Mouse (Mus musculus): Measurements from ENCODE around the gene Rsph9.

Gene Rsph9

GRCm38 (mm10) chr17:46110402-46111289, 33.4 kb downstream of the Rsph9 start, which contains the start of gene Mrps18a:
Gene Mrps18a, plus strand, starts transcription at chr17:46110986.
- in situ Hi-C loops (cut with MboI, MseI) = no loop called here

DNA sequence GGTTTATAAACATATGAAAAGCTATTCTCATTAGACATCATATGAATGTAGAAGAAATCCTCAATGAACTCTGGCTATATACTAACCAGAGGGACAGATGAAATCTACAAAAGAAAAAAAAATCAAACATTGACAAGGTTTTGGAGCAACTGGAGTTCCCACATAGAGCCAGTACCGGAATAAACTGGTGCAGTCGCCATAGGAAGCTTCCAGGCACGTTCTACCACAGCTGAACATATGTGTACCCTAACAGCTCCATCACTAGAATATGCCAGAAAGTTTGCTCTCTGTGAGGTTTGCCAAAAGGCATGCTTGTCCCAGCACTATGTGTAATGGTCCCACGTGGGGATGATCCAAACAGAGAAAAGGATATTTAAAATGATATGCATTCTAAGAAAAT, 35.7 kb downstream of the Rsph9 start:
- in situ Hi-C loops (cut with MboI, MseI) = no loop called here

DNA sequence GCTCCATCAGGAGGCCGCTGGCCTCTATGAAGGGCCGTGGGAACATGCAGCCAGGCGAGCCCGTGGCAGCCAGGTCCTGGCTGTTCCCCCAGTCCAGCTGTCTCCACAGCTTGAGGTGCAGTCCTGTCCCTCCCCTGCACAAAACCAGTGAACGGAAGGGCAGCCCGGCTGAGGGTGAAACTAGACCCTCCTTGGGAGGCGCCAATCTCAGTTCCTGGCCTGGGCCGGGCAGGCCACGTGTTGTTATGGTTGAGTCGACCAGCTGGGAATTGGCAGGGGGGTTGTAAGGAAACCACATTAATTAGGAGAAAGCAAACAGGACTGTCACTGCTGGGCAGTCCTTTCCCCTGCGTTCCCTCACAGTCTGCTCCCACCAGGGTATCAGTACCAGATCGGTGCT, 39.5 kb downstream of the Rsph9 start:
- in situ Hi-C loops (cut with MboI, MseI) = no loop called here

DNA sequence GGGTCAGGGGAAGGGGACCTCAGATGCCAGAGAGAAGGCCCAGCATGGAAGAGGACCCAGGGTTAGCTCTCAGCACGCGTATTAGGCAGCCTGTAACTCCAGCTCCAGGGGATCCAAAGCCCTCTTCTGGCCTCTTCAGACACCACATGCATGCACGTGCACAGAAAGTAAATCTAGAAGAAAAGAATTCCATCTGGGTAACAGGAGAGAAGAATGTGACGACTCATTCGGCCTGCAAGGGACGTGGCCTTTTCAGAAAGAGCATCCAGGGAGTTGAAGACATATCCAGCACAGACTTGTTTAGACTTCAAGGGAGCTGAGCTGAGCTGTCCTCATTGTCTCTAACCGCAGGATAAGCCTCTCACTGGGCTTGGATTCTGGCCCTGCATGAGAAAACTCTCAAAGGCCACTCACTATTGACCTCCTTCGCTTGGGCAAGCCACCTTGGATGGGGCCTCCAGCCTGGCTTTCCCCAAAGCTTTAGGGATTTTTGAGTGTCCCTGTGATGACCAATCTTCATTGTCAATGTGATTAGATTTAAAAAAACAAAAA, 41.3 kb downstream of the Rsph9 start:
- in situ Hi-C loops (cut with MboI, MseI) = no loop called here

DNA sequence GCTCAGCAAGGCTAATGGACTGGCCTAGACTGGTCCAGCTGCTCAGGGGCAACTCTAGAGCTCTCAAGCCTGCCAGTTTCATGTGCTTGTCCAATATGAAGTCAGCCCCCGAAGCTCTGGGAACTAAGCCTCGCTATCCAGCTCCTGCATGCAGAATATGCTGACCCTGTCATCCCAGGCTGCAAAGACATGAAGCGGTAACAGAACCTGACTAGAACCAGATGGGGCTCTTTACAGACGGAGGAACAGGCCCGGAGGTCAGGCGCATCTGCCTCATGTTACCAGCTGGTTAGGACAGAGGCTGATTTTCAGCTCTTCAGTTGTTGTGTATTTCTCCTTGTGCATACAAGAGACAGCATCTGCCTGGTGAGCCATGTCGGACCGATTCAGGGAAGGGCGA, 42.1 kb downstream of the Rsph9 start:
- in situ Hi-C loops (cut with MboI, MseI) = no loop called here

GRCm38 (mm10) chr17:46098525-46098924, 45.5 kb downstream of the Rsph9 start:
- in situ Hi-C loops (cut with MboI, MseI) = no loop called here

DNA sequence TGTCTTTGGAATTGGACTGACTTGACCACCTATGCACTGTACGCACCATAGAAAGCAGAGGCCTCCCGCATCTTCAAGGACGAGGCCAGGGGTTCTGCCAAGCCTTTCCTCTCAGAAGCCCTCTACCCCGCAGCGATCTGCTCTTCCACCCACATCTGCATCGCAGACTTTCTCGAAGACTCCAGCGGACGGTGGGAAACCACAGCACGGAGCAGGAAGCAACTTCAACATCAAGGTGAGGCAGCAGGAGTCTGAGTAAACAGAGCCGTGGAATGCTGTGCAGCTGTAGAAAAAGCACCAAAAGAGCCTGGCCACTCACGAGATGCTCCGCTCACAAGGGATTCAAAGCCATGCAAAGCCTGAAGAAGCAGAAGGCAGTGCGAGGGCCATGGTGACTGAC, 52.1 kb downstream of the Rsph9 start:
- in situ Hi-C loops (cut with MboI, MseI) = no loop called here

DNA sequence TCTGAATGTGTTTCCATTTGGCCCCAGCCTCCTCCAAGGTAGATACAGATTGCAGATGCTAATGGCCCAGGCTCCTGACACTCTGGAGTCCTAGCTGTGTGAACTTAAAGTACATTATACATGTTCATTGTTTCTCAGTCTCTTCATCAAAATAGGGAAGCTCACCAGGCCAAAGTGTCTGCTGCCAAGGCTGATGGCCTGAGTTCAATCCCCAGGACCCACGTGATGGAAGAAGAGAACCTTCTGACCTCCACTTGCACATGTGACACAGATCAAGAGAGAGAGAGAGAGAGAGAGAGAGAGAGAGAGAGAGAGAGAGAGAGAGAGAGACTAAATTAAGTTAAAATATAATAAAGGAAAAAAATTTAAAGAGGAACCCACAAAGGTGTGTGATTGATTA, 52.7 kb downstream of the Rsph9 start:
- in situ Hi-C loops (cut with MboI, MseI) = no loop called here

DNA sequence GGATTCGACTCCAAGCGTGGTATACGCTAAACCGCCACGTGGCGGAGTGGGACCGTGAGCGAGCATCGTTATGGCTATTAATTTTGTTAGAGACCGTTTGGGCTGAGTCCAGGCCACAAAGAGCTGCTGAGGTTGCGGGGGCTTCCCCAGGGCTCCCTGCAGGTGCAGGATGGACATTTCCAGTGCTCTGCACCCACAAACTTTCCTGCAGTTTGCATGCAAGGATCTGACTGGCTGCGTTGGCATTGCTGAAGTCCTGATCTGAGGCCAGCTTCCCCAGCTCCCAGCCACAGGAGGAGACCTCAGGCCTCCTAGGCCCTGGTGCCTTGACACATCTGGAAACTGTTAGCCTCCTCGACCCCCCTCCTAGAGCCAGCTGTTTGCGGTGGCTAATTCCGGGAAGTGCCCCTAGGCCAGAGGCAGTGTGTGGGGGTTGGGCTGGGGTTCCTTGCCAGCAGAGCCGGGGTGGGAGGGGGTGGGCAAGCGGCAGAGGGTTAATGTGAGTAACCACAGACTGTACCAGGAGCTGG, 57.6 kb downstream of the Rsph9 start:
- in situ Hi-C loops (cut with MboI, MseI) = no loop called here

- in situ Hi-C loops (cut with MboI, MseI) = no loop called here
Observed at GRCm38 (mm10) chr17:46084091-46084501, 59.9 kb downstream of the Rsph9 start.

DNA sequence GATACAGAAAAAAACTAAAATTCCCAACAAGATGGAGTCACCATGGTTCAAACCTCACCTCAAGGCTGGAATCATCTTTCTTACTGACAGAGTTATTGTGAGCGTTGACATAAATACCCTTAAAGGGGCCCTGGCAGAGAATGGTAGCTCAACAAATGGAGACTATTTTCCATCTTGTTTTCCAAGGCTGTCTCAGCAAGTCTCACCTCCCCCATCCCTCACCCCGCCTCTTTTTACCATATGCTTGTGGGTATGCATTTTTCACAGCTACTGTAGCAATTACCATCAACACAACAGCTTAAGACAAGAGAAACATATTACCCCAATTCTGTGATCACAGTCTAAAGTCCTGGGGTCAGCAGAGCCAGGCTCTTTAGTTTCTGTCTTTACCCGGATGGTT, 60.6 kb downstream of the Rsph9 start:
- in situ Hi-C loops (cut with MboI, MseI) = no loop called here

DNA sequence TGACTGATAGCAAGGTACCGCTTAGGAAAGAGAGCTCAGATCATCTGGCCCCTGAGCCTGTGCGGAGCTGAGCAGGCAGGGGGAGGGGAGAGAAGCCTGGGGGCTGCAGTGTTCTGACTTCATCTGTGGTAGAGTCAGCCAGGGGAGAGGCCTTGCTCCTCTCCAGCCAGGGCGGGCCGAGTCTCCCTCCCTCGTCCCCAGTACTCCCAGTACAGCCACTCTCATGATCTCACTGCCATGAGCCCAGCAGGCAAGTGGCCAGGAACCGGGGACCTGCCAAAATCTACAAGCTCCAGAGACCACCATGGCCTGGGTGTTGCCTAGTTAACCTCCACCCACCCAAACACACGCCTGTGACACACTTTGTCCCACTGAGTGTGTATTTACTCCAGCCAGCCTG, 62.4 kb downstream of the Rsph9 start:
- in situ Hi-C loops (cut with MboI, MseI) = no loop called here

DNA sequence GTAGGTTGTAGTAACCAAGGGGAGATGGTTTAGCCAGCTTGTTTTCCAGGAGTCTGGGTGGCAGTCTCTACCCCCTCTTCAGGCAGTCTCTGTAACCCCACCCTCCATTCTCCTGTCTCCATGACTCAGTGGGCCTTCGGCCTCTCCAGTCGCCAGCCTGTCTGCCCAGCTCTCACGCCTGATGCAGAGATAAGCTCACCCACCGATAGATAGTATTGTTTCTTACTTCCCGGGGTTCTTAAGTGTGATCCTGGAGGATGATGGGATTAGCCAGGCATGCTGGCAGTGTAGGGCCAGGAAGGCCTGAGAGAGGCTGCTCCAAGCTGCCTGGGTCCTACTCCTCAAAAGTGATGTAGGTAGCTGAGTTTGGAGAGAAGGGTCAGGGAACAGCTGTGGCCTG, 63.0 kb downstream of the Rsph9 start:
- in situ Hi-C loops (cut with MboI, MseI) = no loop called here

DNA sequence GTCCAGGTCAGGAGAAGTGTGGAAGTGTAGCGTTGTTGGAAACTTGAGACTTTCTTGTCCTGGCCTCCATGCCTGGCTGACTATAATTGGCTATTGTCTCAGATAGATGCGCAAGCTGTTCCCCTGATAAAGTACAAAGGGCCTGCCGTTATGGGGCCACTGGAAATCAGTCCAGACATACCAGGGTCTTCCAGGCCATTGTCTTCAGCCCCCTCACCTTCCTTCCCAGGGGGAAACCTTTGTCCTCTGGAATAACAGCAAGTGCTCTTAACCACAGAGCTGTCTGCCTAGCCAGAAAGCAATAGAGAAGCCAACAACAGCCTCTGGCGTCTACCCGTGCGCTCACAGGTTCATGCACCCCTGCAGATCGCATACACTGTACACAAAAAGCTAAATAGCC, 63.6 kb downstream of the Rsph9 start:
- in situ Hi-C loops (cut with MboI, MseI) = no loop called here

- in situ Hi-C loops (cut with MboI, MseI) = no loop called here
Observed at GRCm38 (mm10) chr17:46079037-46079436, 65.0 kb downstream of the Rsph9 start.

DNA sequence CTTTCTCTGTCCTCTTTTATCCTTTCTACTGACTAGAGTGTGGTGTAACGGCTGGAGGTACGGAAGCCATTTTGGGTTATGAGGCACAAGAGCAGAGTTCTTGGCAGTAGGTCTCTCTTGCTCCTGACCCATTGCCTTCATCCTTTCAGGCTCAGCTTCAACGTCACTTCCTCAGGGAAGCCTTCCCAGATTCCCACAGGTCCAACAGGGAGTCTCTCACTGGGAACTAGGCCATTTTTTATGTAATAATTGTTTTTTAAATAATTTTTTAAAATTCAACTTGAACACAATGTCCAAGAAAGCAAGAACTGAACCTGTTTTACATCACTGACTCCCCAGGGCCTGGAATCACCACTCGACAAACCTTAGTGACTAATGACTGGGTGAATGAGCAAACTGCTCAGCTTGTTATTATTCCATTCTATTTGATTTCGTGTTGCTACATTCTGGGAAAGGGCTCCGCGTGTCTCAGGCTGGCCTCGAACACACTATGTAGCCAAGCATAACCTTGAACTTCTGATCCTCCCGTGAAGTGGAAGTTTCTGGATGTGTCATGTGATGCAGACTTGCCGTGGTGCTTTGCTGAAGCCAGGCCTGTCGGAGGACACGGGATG, 66.0 kb downstream of the Rsph9 start:
- in situ Hi-C loops (cut with MboI, MseI) = no loop called here

GRCm38 (mm10) chr17:46076260-46076551, 67.8 kb downstream of the Rsph9 start:
- in situ Hi-C loops (cut with MboI, MseI) = no loop called here

DNA sequence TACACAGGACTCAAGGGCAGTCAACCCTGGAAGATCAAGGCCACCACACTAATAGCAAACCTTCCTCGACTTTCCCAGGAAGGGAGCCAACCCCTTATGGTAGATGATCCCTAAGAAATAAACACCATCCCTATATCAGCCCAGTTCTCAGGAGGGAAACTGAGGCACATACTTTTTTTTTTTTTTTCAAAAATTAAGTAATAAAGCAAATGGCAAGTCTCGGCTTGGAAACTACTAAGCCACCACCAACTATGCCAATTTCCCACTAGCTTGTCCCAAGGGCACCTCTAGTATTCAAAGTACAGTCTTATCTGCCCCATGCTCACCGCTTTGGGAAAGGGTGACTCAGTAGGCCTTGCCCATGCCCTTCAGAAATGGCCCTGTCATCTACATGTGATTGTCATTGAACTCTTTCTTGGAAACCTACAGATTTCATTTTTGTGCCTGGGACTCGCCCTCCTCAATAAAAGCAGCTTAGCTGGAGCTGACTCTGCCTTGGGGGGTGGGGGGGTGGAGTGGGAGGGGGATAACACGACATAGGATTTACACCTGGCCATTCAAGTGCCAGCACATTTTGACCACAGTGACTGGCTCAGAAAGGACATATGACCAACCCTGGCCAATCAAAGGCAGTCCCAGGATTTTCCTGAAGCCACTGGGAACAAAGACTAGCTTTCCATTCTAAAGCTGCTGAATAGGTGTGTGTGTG, 68.3 kb downstream of the Rsph9 start:
- in situ Hi-C loops (cut with MboI, MseI) = no loop called here

GRCm38 (mm10) chr17:46075116-46075485, 68.9 kb downstream of the Rsph9 start:
- in situ Hi-C loops (cut with MboI, MseI) = no loop called here

GRCm38 (mm10) chr17:46074398-46075115, 69.5 kb downstream of the Rsph9 start:
- in situ Hi-C loops (cut with MboI, MseI) = no loop called here

- in situ Hi-C loops (cut with MboI, MseI) = no loop called here
Observed at GRCm38 (mm10) chr17:46073730-46074301, 70.2 kb downstream of the Rsph9 start.

All from T-helper 17 cell (primary cell).